Mouse (Mus musculus) MEL (cell line): ENCODE data around the gene Abcc1.

Experiments
- BHLHE40 ChIP-seq: IDR thresholded peaks from 2 replicates; pipeline ENCODE4 v1.6.1; 2012; ENCODE audit warnings: low read depth, mild to moderate bottlenecking, inconsistent platforms, low read length, improper control_type of control experiment, borderline replicate concordance
- CTCF ChIP-seq, 3 experiments: IDR thresholded peaks in 2 of 3; conservative IDR thresholded peaks in 1 of 3; 2 replicates each; pipeline ENCODE4 v1.5.1; 2011 to 2012; ENCODE audit warnings: low read length in 3 of 3, low read depth in 2 of 3, mild to moderate bottlenecking in 2 of 3, improper control_type of control experiment in 1 of 3, inconsistent platforms in 1 of 3, mixed read lengths in 1 of 3, moderate library complexity in 1 of 3; ENCODE audit not compliant: control insufficient read depth in 1 of 3, insufficient read depth in 1 of 3, poor library complexity in 1 of 3, severe bottlenecking in 1 of 3
- GATA1 ChIP-seq: IDR thresholded peaks from 2 replicates; pipeline ENCODE4 v1.6.1; 2011; ENCODE audit warnings: low read depth, low read length, improper control_type of control experiment
- POLR2A ChIP-seq, 2 experiments: IDR thresholded peaks; 2 replicates each; pipeline ENCODE4 v1.6.1; 2011 to 2012; ENCODE audit warnings: low read length in 2 of 2, mild to moderate bottlenecking in 2 of 2, control low read depth in 1 of 2, improper control_type of control experiment in 1 of 2, low read depth in 1 of 2, moderate library complexity in 1 of 2; ENCODE audit not compliant: control insufficient read depth in 1 of 2, insufficient read depth in 1 of 2, poor library complexity in 1 of 2
- RCOR1 ChIP-seq: IDR thresholded peaks from 2 replicates; pipeline ENCODE4 v1.6.1; 2012; ENCODE audit warnings: low read depth, mild to moderate bottlenecking, inconsistent platforms, low read length, improper control_type of control experiment
- ZMIZ1 ChIP-seq: IDR thresholded peaks from 2 replicates; pipeline ENCODE4 v1.6.1; 2012; ENCODE audit warnings: low read depth, mild to moderate bottlenecking, inconsistent platforms, low read length, improper control_type of control experiment, moderate library complexity
- ZNF384 ChIP-seq: IDR thresholded peaks from 2 replicates; pipeline ENCODE4 v1.6.1; 2012; ENCODE audit warnings: low read depth, mild to moderate bottlenecking, inconsistent platforms, low read length, improper control_type of control experiment

DNA sequence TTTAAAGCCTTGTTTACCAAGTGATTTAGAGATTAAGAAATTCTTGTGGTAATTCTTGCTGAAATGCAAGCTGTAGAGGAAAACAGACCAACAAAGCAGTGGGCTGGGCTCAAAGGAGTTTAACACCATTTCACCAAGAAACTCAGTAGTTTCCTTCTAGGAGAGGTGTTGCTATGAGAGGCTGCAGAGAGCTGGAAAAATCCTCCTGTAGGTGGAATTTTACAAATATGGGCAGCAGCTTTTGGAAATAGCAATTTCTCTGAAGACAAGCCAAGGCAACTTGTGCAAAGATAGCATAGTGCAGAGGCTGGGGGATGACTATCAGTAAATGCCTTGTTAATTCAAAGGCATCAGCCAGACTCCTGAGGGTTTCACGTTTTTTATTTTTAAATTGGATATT, 40.9 kb upstream of the Abcc1 start:
- TF ChIP-seq CTCF (IDR thresholded peaks at IDR 0.05 in 2 of 3, conservative IDR thresholded peaks at IDR 0.05 in 1 of 3; ENCODE audit: control insufficient read depth in 1 of 3, insufficient read depth in 1 of 3, low read depth in 2 of 3, low read length in 3 of 3, poor library complexity in 1 of 3, severe bottlenecking in 1 of 3) (no peak), POLR2A (IDR thresholded peaks at IDR 0.05; ENCODE audit: control insufficient read depth in 1 of 2, insufficient read depth in 1 of 2, low read depth in 1 of 2, low read length in 2 of 2, poor library complexity in 1 of 2) (no peak), ZNF384 (no peak), RCOR1 (no peak), BHLHE40 (no peak), ZMIZ1 (no peak), GATA1 (no peak)
